Mouse (Mus musculus) midbrain, embryonic 11.5 days (tissue): Measurements from ENCODE around the gene Kifc5b. TPM values are rescaled to one million over a fixed set of nuclear protein-coding genes. Genes with fewer than 3 reads are reported as not detected.

Experiments used
- ATAC-seq: fragments of 200-750 bp; cut with Nextera tagmentation; 2 replicates; pipeline ENCODE4 v1.8.0; 2017; ENCODE audit warnings: moderate TSS enrichment, moderate library complexity; ENCODE audit not compliant: low FRiP score
- DNase-seq: peaks from one replicate; pipeline ENCODE4 v3.0.0; 2015; ENCODE audit warnings: low spot score; ENCODE audit errors: missing footprints
- H3K27ac ChIP-seq: fragments of 300-500 bp; sonication (generic); 2 replicates; pipeline ENCODE4 v1.5.1; 2014; ENCODE audit warnings: low read depth, low read length
- H3K27me3 ChIP-seq: fragments of 300-500 bp; sonication (generic); 2 replicates; pipeline ENCODE4 v1.6.1; 2014; ENCODE audit warnings: mild to moderate bottlenecking, low read length, moderate library complexity, mixed read lengths; ENCODE audit not compliant: control insufficient read depth, insufficient read depth
- H3K36me3 ChIP-seq: fragments of 300-500 bp; sonication (generic); 2 replicates; pipeline ENCODE4 v1.6.1; 2014; ENCODE audit warnings: mild to moderate bottlenecking, low read length, moderate library complexity, mixed read lengths; ENCODE audit not compliant: control insufficient read depth, insufficient read depth
- H3K4me1 ChIP-seq: fragments of 300-500 bp; sonication (generic); 2 replicates; pipeline ENCODE4 v1.6.1; 2014; ENCODE audit warnings: low read length; ENCODE audit not compliant: control insufficient read depth, insufficient read depth
- H3K4me2 ChIP-seq: fragments of 300-500 bp; sonication (generic); 2 replicates; pipeline ENCODE4 v1.6.1; 2014; ENCODE audit warnings: mild to moderate bottlenecking, moderate library complexity
- H3K4me3 ChIP-seq: fragments of 300-500 bp; sonication (generic); 2 replicates; pipeline ENCODE4 v1.5.1; 2014; ENCODE audit warnings: low read depth, low read length
- H3K9ac ChIP-seq: fragments of 300-500 bp; sonication (generic); 2 replicates; pipeline ENCODE4 v1.6.1; 2014; ENCODE audit warnings: low read length
- H3K9me3 ChIP-seq: fragments of 300-500 bp; sonication (generic); 2 replicates; pipeline ENCODE4 v1.6.1; 2016; ENCODE audit warnings: low read length; ENCODE audit not compliant: control insufficient read depth
- WGBS: fragments of 180-500 bp; shearing (Covaris S2); extraction: QIAGEN DNeasy Blood & Tissue Kit; methylation state at CpG from one replicate; pipeline ENCODE4 v1.1.7; 2014; 5-methylcytosine and 5-hydroxymethylcytosine counted together
- polyA plus RNA-seq: library from polyadenylated mRNA; unstranded; fragments of >200 nt; fragmentation: Nextera tagmentation; extraction: Ambion mirVana; gene quantifications from 2 replicates; pipeline ENCODE4 v1.2.1, GENCODE M21; 2014

Gene Kifc5b
- polyA plus RNA-seq, 1 experiment from 2014 or later, result 6.4 TPM

GRCm38 (mm10) chr17:26956309-26956708 lies 39.4 kb downstream of the Kifc5b start:
- H3K36me3 ChIP-seq, result peaks cover 13% of the 10 kb centered on the region; the same call in 1 of the 2 replicates
- H3K27me3 ChIP-seq, result no peaks in the 10 kb centered on the region
- no peak overlapping the region for H3K4me3 ChIP-seq
- H3K27ac ChIP-seq, result no peak overlapping the region
- DNase-seq (no peak), ATAC-seq (no peak)
- WGBS, result 82% methylated on average over 5 of the region's 5 CpGs
- H3K4me2 ChIP-seq, result no peak overlapping the region
- H3K9ac ChIP-seq, result no peak overlapping the region
- H3K9me3 ChIP-seq, result no peaks in the 10 kb centered on the region
- peaks cover 27% of the 10 kb centered on the region for H3K4me1 ChIP-seq

DNA sequence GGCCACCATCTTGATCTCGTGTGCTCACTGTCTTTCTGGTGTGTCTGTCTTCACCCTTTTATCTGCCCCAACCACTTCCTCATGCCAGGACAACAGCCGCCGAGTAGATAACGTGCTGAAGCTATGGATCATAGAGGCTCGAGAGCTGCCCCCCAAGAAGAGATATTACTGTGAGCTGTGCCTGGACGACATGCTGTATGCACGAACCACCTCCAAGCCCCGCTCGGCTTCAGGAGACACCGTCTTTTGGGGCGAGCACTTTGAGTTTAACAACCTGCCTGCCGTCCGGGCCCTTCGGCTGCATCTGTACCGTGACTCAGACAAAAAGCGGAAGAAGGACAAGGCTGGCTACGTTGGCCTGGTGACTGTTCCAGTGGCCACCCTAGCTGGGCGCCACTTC lies 40.0 kb downstream of the Kifc5b start:
- Histone ChIP-seq H3K9ac (no peak overlapping the region), H3K27me3 (no peaks in the 10 kb centered on the region), H3K36me3 (peaks cover 13% of the 10 kb centered on the region; the same call in 1 of the 2 replicates), H3K4me2 (no peak overlapping the region), H3K9me3 (no peaks in the 10 kb centered on the region), H3K4me1 (peaks cover 22% of the 10 kb centered on the region), H3K27ac (no peak overlapping the region), H3K4me3 (no peak overlapping the region)
- WGBS, result 89% methylated on average over 18 of the region's 18 CpGs
- DNase-seq (no peak), ATAC-seq (no peak)

- 96% methylated on average over 5 of the region's 5 CpGs for WGBS
- peaks cover 12% of the 10 kb centered on the region for H3K4me1 ChIP-seq
- H3K9me3 ChIP-seq, result no peaks in the 10 kb centered on the region
- H3K4me2 ChIP-seq, result no peak overlapping the region
- no peak overlapping the region for H3K4me3 ChIP-seq
- no peak overlapping the region for H3K9ac ChIP-seq
- peaks cover 15% of the 10 kb centered on the region for H3K36me3 ChIP-seq
- H3K27me3 ChIP-seq, result no peaks in the 10 kb centered on the region
- no peak overlapping the region for H3K27ac ChIP-seq
- DNase-seq (no peak), ATAC-seq (no peak)
Measured at GRCm38 (mm10) chr17:26957872-26958271, 41.0 kb downstream of the Kifc5b start.

DNA sequence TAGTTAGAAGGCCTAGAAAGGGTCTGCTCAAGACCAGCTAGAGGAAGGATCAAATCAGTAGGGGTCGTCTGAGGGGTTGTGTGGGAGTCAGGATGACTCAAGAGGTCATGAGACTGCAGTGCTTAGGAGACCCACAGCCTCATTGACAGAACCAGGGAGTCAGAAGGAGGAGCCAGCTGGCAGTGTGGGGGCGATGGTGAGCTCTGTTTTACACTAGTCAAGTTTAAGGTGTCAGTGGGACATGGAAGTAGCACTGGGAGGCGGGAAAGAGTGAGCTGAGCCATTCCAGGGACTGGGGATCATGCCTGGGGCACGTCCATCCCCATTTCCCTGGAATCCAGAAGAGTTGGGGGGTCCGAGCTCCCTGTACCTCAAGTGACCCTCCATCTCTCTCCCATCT lies 42.0 kb downstream of the Kifc5b start:
- DNase-seq (no peak), ATAC-seq (no peak)
- 69% methylated on average over 5 of the region's 5 CpGs for WGBS
- H3K36me3 ChIP-seq, result peaks cover 19% of the 10 kb centered on the region
- no peaks in the 10 kb centered on the region for H3K9me3 ChIP-seq
- no peak overlapping the region for H3K4me2 ChIP-seq
- H3K27me3 ChIP-seq, result no peaks in the 10 kb centered on the region
- no peak overlapping the region for H3K9ac ChIP-seq
- no peak overlapping the region for H3K4me3 ChIP-seq
- H3K27ac ChIP-seq, result no peak overlapping the region
- peaks cover 2% of the 10 kb centered on the region; the same call in 1 of the 2 replicates for H3K4me1 ChIP-seq

- Histone ChIP-seq H3K36me3 (peaks cover 24% of the 10 kb centered on the region), H3K4me3 (no peak overlapping the region), H3K9me3 (no peaks in the 10 kb centered on the region), H3K4me2 (no peak overlapping the region), H3K9ac (no peak overlapping the region), H3K4me1 (no peaks in the 10 kb centered on the region), H3K27ac (no peak overlapping the region), H3K27me3 (no peaks in the 10 kb centered on the region)
- 92% methylated on average over 4 of the region's 4 CpGs for WGBS
- ATAC-seq (no peak), DNase-seq (no peak)
Measured at GRCm38 (mm10) chr17:26959815-26960214, 42.9 kb downstream of the Kifc5b start.

GRCm38 (mm10) chr17:26961572-26962240 lies 44.8 kb downstream of the Kifc5b start:
- no peak overlapping the region for H3K9ac ChIP-seq
- no peak overlapping the region for H3K27ac ChIP-seq
- WGBS, result 91% methylated on average over 21 of the region's 21 CpGs
- ATAC-seq, result no peak
- no peaks in the 10 kb centered on the region for H3K27me3 ChIP-seq
- DNase-seq, result no peak
- peaks cover 23% of the 10 kb centered on the region for H3K36me3 ChIP-seq
- H3K4me1 ChIP-seq, result no peaks in the 10 kb centered on the region
- no peak overlapping the region for H3K4me3 ChIP-seq
- no peak overlapping the region for H3K4me2 ChIP-seq
- H3K9me3 ChIP-seq, result no peaks in the 10 kb centered on the region

DNA sequence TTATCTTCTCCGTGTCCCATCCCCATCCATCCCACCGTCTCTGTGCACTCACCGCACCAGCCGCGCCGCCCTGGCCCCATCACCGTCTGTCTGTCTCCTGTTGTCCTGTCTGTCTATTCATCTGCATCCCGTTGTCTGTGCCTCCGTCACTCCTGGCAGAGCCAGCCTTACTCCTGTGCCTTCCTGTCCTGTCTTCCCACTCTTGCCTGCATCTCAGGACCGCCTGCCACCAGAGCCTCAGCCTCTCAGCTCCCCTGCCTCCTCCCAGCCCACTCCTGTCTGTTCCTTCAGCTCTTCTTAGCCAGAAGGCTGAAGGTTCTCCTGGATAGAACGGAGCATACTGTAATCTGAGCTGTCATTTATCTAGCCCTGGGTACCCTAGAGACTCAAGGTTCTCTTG lies 50.1 kb downstream of the Kifc5b start:
- H3K36me3 ChIP-seq, result peaks cover 18% of the 10 kb centered on the region
- DNase-seq (no peak), ATAC-seq (no peak)
- H3K27ac ChIP-seq, result no peak overlapping the region
- H3K4me2 ChIP-seq, result no peak overlapping the region
- H3K4me1 ChIP-seq, result peaks cover 2% of the 10 kb centered on the region; the same call in 1 of the 2 replicates
- no peak overlapping the region for H3K9ac ChIP-seq
- no peaks in the 10 kb centered on the region for H3K9me3 ChIP-seq
- 89% methylated on average over 11 of the region's 11 CpGs for WGBS
- no peaks in the 10 kb centered on the region for H3K27me3 ChIP-seq
- H3K4me3 ChIP-seq, result no peak overlapping the region

DNA sequence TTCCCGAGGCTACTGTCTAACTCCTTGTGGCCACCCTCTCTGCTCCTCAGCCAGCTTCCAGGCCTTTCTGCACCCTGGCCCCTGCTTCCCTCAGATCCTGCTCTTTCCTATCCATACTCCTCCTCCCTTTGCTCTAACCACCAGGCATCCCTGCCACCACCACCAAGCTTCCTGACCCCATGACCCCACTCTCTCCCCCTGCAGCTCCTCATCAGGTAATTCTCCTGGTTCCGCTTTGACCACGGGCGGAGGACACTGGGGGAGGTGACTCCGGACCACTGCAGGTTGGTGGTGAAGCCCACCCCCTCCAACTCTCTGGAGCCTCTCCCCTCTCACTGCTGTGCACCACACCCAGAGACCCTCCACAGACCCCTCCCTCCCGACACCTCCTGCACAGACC lies 50.6 kb downstream of the Kifc5b start:
- no peaks in the 10 kb centered on the region for H3K27me3 ChIP-seq
- no peak overlapping the region for H3K4me2 ChIP-seq
- DNase-seq (no peak), ATAC-seq (no peak)
- H3K36me3 ChIP-seq, result peaks cover 18% of the 10 kb centered on the region
- H3K27ac ChIP-seq, result no peak overlapping the region
- H3K9ac ChIP-seq, result no peak overlapping the region
- WGBS, result 94% methylated on average over 6 of the region's 6 CpGs
- no peak overlapping the region for H3K4me3 ChIP-seq
- H3K4me1 ChIP-seq, result peaks cover 4% of the 10 kb centered on the region; the same call in 1 of the 2 replicates
- H3K9me3 ChIP-seq, result no peaks in the 10 kb centered on the region

- no peak overlapping the region for H3K9ac ChIP-seq
- ATAC-seq (no peak), DNase-seq (no peak)
- H3K27me3 ChIP-seq, result no peaks in the 10 kb centered on the region
- H3K4me1 ChIP-seq, result peaks cover 4% of the 10 kb centered on the region; the same call in 1 of the 2 replicates
- H3K9me3 ChIP-seq, result no peaks in the 10 kb centered on the region
- WGBS, result 80% methylated on average over 6 of the region's 6 CpGs
- no peak overlapping the region for H3K27ac ChIP-seq
- H3K4me2 ChIP-seq, result no peak overlapping the region
- H3K36me3 ChIP-seq, result peaks cover 12% of the 10 kb centered on the region
- no peak overlapping the region for H3K4me3 ChIP-seq
Measured at GRCm38 (mm10) chr17:26968200-26968611, 51.3 kb downstream of the Kifc5b start.
